Mouse (Mus musculus) megakaryocyte, embryonic 14.5 days (primary cell): Measurements from ENCODE around the gene Pde7b.

Source experiments
- FLI1 ChIP-seq: IDR thresholded peaks from 2 replicates; pipeline ENCODE4 v1.6.1; 2012; ENCODE audit warnings: low read length, inconsistent platforms, mixed read lengths
- GATA1 ChIP-seq: IDR thresholded peaks from 3 replicates; pipeline ENCODE4 v1.6.1; 2012; ENCODE audit warnings: mixed read lengths, low read length, inconsistent platforms, borderline replicate concordance

GRCm38 (mm10) chr10:20737146-20737545 is 12.3 kb upstream of the Pde7b start:
- no peak; the same call in 2 of the 3 replicates for TF ChIP-seq GATA1
- no peak for TF ChIP-seq FLI1
